Mouse (Mus musculus): Measurements from ENCODE around the gene Crlf3.

Gene Crlf3

DNA sequence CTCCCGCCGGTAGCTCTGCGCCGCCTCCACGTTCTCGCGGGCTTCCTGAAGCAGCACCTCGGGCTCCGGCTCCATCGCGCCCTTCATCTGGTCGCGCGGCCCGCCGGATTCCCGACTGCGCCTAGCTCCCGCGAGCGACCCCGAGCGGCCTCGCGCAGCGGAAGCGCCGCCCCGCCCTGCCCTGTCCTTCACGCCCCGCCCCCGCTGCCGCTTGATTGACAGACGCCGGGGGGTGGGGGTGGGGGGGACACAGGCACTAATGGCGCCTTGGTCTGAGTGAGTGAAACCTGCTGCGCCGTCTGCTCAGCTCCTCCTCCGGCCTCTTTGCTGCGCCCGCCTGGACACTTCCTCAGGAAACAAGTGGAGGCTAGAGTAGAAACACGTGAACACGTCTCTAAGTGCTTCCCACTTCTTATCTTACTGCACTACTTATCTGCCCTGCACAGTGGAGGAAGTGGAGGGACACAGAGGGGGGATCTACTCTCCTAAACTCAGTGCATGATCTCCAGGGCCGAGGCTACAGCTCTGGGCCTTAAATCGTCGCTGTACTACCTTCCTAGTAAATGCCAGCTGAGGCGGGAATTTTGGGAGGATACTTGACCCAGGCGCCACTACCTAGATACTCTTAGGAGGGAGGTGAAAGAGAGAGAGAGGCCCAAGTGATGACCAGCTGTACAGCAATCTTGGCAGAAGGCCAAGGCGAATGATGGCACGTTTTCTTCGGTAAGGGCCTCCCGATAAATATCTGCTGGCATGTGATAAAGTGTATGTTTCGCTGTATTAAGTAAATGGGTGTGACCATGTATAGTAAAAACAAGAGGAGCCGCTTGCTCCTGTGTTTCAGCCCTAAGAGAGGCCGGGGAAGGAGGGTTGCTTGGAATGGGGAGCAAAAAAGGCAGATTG is at the start of gene Crlf3:
Gene Crlf3 (minus strand): TSS at position 166 of the 903 bp plus-strand sequence.
- in situ Hi-C loops (cut with MboI; ENCODE audit: low sequenced_read_pairs) = no loop called here

DNA sequence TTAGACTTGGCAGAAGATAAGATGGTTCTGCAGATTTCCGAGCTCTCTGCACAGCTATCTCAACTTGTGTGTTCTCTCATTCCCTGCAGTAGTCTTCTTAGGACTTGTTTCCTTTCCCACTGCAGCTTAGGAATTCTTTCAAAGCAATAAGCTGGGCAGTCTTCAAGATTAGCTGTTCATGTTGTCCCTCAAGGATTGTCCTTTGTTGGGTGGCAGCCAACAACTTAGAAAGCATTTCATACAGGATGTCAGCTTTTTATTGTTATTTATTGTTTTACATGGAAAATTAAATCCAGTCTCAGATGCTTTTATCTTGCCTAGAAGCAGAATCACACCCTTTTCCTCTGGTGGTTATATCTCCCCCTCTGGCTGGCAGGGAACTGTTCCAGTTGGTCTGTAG is 35.6 kb upstream of the Crlf3 start:
- in situ Hi-C loops (cut with MboI; ENCODE audit: low sequenced_read_pairs) = no loop called here

DNA sequence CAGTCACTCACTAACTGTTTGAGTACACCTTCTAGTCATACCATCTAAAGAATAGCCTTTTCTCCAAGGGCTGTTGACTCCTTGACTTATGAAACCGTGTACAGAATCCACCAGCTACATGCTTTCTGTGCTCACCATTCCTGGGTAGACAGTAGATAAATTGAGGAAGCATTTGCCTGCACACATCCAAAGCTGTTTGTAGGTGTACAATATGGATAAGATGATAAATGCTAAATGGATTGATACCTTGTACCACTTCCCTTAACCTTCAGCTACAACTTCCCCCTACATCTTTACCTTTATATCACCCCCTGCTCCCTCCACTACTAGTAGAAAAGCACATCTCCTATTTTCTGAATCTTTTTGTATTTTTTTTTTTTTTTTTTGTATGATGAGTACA is 23.6 kb upstream of the Crlf3 start:
- in situ Hi-C loops (cut with MboI; ENCODE audit: low sequenced_read_pairs) = no loop called here

DNA sequence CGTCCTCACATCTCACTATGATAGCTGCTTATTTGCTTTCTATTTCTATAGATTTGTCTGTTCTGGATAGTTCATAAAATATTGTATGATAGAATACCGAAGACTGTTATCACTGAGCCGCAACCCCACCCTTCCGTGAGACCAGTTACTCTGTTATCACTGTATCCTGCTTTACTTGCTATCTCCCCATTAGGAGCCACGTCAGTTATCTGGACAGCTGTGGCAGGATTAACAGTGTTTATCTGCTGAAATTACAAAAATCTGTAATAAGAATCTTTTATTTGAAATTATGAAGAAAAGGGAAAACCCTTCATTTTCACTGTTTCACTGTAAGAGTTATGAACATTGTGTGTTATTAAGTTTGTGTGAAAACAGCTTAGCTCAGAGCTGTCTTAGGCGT is 20.5 kb upstream of the Crlf3 start:
- in situ Hi-C loops (cut with MboI; ENCODE audit: low sequenced_read_pairs) = no loop called here

DNA sequence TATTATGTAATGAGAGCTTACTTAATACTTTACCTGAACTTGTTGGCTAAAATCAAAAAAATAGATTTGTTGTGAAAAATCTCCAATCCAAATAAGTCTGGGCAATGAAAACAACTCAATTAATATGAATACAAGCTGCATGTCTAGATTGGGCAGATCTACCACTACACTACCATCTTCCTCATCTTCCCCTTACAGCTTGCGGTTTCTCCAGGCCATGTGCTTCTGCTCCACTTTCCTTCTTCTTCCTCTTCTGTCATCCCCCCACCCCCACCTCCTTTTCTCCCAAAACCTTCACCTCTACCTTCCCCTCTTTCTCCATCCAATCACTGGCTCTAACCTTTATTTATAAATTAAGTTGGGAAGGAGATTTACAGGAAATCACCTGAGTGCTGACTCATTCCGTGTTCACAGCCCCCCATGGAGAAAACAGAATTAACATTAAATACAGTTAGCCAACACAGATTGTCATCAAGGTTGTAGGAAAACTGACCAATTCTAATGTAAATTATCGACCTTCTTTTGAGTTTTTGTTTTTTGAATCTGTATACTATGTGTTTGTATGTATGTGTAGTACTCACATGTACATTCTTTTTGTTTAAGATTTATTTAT is 17.8 kb upstream of the Crlf3 start:
- in situ Hi-C loops (cut with MboI; ENCODE audit: low sequenced_read_pairs) = no loop called here

GRCm38 (mm10) chr11:80090555-80091164 is 9.9 kb upstream of the Crlf3 start:
- in situ Hi-C loops (cut with MboI; ENCODE audit: low sequenced_read_pairs) = no loop called here

GRCm38 (mm10) chr11:80089817-80090214 is 9.0 kb upstream of the Crlf3 start:
- in situ Hi-C loops (cut with MboI; ENCODE audit: low sequenced_read_pairs) = no loop called here

DNA sequence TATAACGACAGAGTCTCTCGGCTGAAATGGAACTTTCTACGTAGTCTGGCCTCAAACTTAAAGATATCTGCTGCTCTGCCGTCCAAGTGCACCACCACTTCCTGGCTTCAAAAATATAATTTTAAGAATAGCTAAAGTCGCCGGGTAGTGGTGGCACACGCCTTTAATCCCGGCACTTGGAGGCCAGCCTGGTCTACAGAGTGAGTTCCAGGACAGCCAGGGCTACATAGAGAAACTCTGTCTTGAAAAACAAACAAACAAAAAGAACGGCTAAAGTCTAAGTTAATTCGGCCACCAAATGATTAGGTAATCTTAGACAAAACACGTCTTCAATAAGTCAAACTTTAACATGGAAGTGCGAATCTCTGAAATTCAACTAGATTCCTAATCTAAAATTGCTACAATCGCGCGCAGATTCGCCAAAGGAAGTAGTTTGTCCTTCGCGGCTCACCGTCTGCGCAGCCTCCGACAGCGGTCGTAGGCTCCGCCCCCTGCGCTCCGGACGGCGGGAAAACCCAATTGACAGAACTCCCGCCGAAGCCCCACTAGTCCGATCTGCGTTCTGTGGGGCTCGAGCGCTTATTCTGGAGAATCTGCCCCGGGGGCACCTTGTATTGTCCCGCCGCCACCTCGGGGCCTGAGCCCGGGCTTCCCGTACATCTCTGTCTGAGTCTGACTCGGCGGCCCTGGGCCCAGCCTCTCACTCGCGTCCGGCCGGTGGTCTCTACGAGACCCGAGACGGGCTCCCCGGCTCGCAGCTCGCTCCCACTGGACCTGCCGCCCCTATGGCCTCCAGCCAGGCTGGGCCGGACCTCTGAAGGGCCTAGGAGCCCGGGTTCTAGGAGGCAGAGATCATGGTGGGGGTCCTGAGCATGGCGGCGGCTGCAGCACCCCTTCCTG is 8.4 kb upstream of the Crlf3 start, which contains the start of gene Atad5:
Gene Atad5 (plus strand): TSS at position 484 of the 900 bp plus-strand sequence.
- in situ Hi-C loops (cut with MboI; ENCODE audit: low sequenced_read_pairs) = no loop called here

- in situ Hi-C loops (cut with MboI; ENCODE audit: low sequenced_read_pairs) = no loop called here
These were observed 6.1 kb upstream of the Crlf3 start for GRCm38 (mm10) chr11:80086844-80087243.

GRCm38 (mm10) chr11:80085356-80086055 is 4.7 kb upstream of the Crlf3 start:
- in situ Hi-C loops (cut with MboI; ENCODE audit: low sequenced_read_pairs) = no loop called here

DNA sequence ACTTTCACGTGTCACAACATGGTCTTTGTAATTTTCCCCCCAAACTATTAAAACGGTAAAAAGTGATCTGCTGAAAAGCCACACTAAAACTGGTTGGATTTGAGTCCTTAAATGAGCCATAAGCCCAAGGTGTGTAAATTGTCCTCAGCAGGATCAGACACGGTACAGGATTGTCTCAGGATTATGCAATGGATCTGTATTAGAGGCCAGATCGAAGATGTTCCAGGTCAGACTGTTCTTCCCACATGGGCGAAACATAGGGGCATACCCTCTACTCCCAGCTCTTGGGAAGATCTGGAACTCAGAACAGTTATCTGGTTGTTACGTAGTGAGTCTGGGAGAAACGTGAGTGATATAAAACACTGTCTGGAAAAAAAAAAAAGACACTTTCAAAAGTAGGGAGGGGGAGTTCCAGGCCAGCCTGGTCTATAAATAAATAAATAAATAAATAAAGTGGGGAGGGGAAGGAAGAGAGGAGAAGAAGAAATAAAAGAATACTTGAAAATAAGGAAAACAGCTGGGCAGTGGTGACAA is 1.1 kb upstream of the Crlf3 start:
- in situ Hi-C loops (cut with MboI; ENCODE audit: low sequenced_read_pairs) = no loop called here

- in situ Hi-C loops (cut with MboI; ENCODE audit: low sequenced_read_pairs) = no loop called here
These were observed 388 bp downstream of the Crlf3 start for GRCm38 (mm10) chr11:80080381-80080825.

GRCm38 (mm10) chr11:80079751-80080150 is 1.0 kb downstream of the Crlf3 start:
- in situ Hi-C loops (cut with MboI; ENCODE audit: low sequenced_read_pairs) = no loop called here

DNA sequence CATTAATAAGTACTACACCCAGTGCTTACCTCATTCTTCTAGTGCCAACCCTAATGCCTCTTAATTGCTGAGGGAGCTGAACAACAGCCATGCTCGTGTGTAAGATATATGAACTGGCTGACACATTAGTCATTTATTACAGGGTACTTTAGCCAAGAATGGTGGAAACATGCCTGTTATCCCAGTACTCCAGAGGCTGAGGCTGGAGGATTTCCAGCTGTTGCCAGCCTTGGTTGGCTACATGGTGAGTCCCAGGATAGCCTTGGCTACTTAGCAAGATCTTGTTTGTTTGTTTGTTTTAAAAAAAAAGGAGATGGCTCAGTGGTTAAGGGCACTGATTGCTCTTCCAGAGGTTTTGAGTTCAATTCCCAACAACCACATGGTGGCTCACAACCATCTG is 2.0 kb downstream of the Crlf3 start:
- in situ Hi-C loops (cut with MboI; ENCODE audit: low sequenced_read_pairs) = no loop called here

GRCm38 (mm10) chr11:80077784-80078545 is 2.8 kb downstream of the Crlf3 start:
- in situ Hi-C loops (cut with MboI; ENCODE audit: low sequenced_read_pairs) = no loop called here

DNA sequence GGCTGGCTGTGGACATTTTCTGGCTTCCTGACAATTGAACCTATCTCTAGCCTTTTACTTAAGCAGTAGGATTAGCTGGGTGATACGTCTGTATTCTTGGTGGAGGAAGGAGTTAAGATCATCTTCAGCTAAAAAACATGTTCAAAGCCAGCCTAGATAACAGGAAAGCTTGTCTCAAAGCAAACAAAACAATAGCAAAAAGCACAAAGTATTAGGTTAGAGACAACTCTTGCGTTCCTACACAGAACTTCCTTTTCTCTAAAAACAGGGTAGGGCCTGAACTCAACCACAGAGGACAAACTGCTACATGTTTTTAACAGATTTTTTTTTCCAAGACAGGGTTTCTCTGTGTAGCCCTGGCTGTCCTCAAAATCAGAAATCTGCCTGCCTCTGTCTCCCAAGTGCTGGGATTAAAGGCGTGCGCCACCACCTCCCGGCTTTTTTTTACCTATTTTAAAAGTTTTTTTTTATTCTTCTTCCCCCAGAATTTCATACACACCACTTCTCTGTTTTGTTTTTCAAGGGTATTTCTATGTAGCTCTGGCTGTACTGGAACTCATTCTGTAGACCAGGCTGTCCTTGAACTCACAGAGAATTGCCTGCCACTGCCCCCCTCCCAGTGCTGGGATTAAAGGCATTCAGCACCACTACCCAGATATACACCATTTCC is 5.0 kb downstream of the Crlf3 start:
- in situ Hi-C loops (cut with MboI; ENCODE audit: low sequenced_read_pairs) = no loop called here

GRCm38 (mm10) chr11:80072365-80072764 is 8.4 kb downstream of the Crlf3 start:
- in situ Hi-C loops (cut with MboI; ENCODE audit: low sequenced_read_pairs) = no loop called here

DNA sequence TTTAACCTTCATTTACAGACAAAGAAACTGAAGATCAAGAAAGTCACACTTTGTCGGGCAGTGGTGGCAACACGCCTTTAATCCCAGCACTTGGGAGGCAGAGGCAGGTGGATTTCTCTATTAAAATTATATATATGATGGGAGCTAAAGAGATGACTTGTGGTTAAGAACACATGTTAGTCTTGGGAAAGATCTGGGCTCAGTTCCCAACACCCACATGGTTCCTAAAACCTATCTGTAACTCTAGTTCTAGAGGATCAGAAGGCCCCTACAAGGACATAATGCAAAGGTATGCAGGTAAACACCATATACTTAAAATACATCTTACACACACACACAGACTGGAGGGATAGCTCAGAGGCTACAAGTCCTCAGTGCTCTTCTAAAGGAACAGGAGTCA is 9.8 kb downstream of the Crlf3 start:
- in situ Hi-C loops (cut with MboI; ENCODE audit: low sequenced_read_pairs) = no loop called here

DNA sequence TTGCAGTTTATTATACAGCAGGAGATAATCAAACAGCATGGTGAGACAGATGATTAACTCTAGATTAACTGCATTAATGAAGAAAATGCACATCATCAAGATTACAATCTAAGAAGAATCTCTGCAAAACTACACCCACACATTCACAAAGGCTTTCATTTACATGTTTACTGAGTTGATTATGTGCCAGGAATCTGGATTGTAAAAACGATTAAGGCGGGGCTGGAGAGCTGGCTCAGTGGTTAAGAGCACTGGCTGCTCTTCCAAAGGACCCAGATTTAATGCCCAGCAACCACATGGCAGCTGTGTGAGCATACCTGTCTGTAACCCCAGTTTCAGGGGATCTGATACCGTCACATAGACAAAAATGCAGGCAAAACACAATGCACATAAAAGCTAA is 11.0 kb downstream of the Crlf3 start:
- in situ Hi-C loops (cut with MboI; ENCODE audit: low sequenced_read_pairs) = no loop called here
